ENCODE assay signal across 9 mouse cellular contexts in genomic region chr12:71906582-71907267, GRCm38 (mm10).
DNase-seq lines count a peak whose midpoint lies in the region; ATAC-seq lines count a peak whose summit lies in the region.
"Had no signal": no experiment of that assay in that cellular context is flagged by ENCODE, and none has a peak within 500 bp of the region (broad histone marks: within the 10 kb centered on the region; RNA-seq: fewer than 3 reads in every experiment).

No protein-coding gene starts in this region.

- intact Hi-C loops in left cerebral cortex, postnatal 36 days (cut with DNase I): loop anchor here (5.0 kb wide), 1 partner anchor 74 kb away; the partner anchor contains the start of gene Daam1

- no peak overlapping the region for H3K9ac ChIP-seq in heart, embryonic 11.5 days (ENCODE audit: low read depth, low read length)
- H3K9ac ChIP-seq in midbrain, embryonic 11.5 days (ENCODE audit: low read length): no peak overlapping the region

- H3K36me3 ChIP-seq in heart, embryonic 11.5 days (ENCODE audit: control insufficient read depth, insufficient read depth, low read length): peaks cover 4% of the 10 kb centered on the region; the same call in 1 of the 2 replicates
- 0 out of 2 replicates have a peak, but pooled peaks cover 2% of the 10 kb centered on the region for H3K36me3 ChIP-seq in midbrain, embryonic 11.5 days (ENCODE audit: control insufficient read depth, insufficient read depth, low read length)

- H3K27ac ChIP-seq in brown adipose tissue, adult 24 weeks (replicated peaks; ENCODE audit: low read depth, low read length): peak overlapping the region; percentile 73
- H3K27ac ChIP-seq in heart, embryonic 11.5 days (ENCODE audit: low read depth, low read length): peak overlapping the region; percentile 62; the same call in 1 of the 2 replicates
- H3K27ac ChIP-seq in midbrain, embryonic 11.5 days (ENCODE audit: low read depth, low read length): no peak overlapping the region

- DNase-seq in kidney, adult 11 months: peak; percentile 36
- DNase-seq in kidney, adult 18-20 months: no peak
- no peak for DNase-seq in midbrain, embryonic 11.5 days (ENCODE audit: low spot score, missing footprints)
- DNase-seq in left cerebral cortex, postnatal 36 days (ENCODE audit: low spot score in 2 of 2): no peak
- no peak for DNase-seq in testis, postnatal 14 days (ENCODE audit: low spot score)
- DNase-seq in layer of hippocampus, adult 9-11 months: no peak

- ATAC-seq in heart, embryonic 11.5 days (replicated peaks; ENCODE audit: insufficient number of reproducible peaks, low FRiP score, low TSS enrichment): no peak
- peak; percentile 64; the same call in 1 of the 2 replicates for ATAC-seq in midbrain, embryonic 11.5 days (ENCODE audit: low FRiP score)
- ATAC-seq: Patski had no signal

- H3K4me1 ChIP-seq in brown adipose tissue, adult 24 weeks (ENCODE audit: control insufficient read depth, insufficient read depth, insufficient read length, low read length): peaks cover 18% of the 10 kb centered on the region
- peaks cover 31% of the 10 kb centered on the region for H3K4me1 ChIP-seq in heart, embryonic 11.5 days (ENCODE audit: control insufficient read depth, insufficient read depth, low read length)
- H3K4me1 ChIP-seq in midbrain, embryonic 11.5 days (ENCODE audit: control insufficient read depth, insufficient read depth, low read length): no peaks in the 10 kb centered on the region; the same call in 1 of the 2 replicates

- H3K4me3 ChIP-seq in brown adipose tissue, adult 24 weeks (ENCODE audit: insufficient read depth, low read depth, low read length): no peak overlapping the region
- H3K4me3 ChIP-seq in heart, embryonic 11.5 days (ENCODE audit: low read depth, low read length): no peak overlapping the region
- no peak overlapping the region for H3K4me3 ChIP-seq in midbrain, embryonic 11.5 days (ENCODE audit: low read depth, low read length)

- 85% methylated on average over 12 of the region's 12 CpGs for WGBS in heart, embryonic 11.5 days (ENCODE audit: insufficient replicate concordance)
- 87% methylated on average over 12 of the region's 12 CpGs for WGBS in midbrain, embryonic 11.5 days

- H3K9me3 ChIP-seq in heart, embryonic 11.5 days (replicated peaks; ENCODE audit: control insufficient read depth, low read length): no peaks in the 10 kb centered on the region
- no peaks in the 10 kb centered on the region for H3K9me3 ChIP-seq in midbrain, embryonic 11.5 days (ENCODE audit: control insufficient read depth, low read length)

- H3K4me2 ChIP-seq in heart, embryonic 11.5 days: no peak overlapping the region
- H3K4me2 ChIP-seq in midbrain, embryonic 11.5 days: no peak overlapping the region

- no peaks in the 10 kb centered on the region for H3K27me3 ChIP-seq in heart, embryonic 11.5 days (ENCODE audit: control insufficient read depth, insufficient read depth, low read length)
- H3K27me3 ChIP-seq in midbrain, embryonic 11.5 days (ENCODE audit: control insufficient read depth, insufficient read depth, low read length): no peaks in the 10 kb centered on the region
- H3K27me3 ChIP-seq: Patski had no signal
